Mouse (Mus musculus): Measurements from ENCODE around the gene Ilf3. TPM values are rescaled to one million over a fixed set of nuclear protein-coding genes. Genes with fewer than 3 reads are reported as not detected.

Gene Ilf3
- polyA plus RNA-seq, 1 experiment from 2014 or later = 253 TPM

DNA sequence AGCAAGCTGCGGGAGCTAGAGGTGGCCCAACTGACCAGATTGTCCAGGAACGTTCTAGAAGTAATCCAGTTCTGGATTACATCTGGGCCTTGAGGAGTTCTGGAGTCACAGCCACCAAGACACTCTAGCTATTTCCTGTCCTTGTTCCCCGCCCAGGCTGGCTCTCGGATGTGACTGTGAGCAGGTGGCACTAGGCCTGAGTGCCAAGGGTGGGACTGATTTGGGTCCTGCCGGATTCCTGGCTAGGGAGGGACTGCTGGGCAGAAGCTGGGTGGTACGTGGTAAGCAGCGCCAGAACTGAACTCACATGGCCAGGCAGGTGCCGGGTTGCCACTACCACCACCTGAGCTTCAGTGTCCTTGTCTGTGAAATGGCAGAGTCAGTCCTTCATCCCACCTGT, 83.7 kb downstream of the Ilf3 start:
- Histone ChIP-seq H3K4me1 (replicated peaks) (peaks cover 9% of the 10 kb centered on the region), H3K36me3 (peaks cover 6% of the 10 kb centered on the region; the same call in 1 of the 2 replicates), H3K4me2 (no peak overlapping the region), H3K9me3 (no peaks in the 10 kb centered on the region), H3K27me3 (no peaks in the 10 kb centered on the region), H3K27ac (no peak overlapping the region), H3K9ac (no peak overlapping the region), H3K4me3 (no peak overlapping the region)
- no peak for ATAC-seq (ENCODE audit: low FRiP score)
- 93% methylated on average over 8 of the region's 8 CpGs for WGBS

DNA sequence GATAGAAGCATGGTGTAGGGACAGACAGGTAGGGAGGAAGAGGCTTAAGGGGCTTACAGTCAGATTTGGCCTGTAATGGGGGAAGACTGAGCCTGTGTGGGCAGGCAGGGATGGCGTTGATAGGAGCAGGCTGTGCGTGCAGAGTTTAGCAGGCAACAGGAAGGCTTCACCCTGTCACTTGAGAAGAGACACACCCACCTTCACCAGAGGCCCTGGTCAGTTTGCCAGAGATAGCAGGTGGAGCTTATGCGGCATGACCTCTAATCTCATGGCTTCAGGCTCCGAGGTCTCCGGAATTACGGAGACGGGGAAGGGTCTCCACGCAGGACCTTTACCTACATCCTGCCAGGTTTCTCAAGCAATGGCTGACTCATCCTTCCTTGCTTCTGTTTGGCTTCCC, 84.2 kb downstream of the Ilf3 start:
- no peak overlapping the region for H3K27ac ChIP-seq
- 93% methylated on average over 8 of the region's 8 CpGs for WGBS

DNA sequence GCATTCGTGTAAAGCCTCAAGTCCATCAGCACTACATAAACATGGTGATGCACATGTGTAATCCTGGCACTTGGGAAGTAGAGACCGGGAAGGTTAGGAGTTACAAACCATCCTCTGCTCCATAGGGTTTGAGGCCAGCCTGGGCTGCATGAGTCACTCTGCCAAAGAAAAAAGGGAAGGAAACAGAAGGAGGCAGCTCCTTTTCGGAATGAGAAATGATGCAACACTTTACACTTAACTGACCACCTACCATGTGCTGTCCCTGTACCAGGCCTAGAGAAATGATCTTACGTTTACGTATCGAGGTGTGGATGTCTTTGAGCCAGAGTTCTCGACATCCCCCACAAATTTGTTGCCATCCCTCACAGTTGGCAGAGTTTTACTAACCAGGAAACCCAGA, 85.3 kb downstream of the Ilf3 start:
- H3K27me3 ChIP-seq = no peaks in the 10 kb centered on the region
- H3K36me3 ChIP-seq = peaks cover 6% of the 10 kb centered on the region; the same call in 1 of the 2 replicates
- H3K4me2 ChIP-seq = no peak overlapping the region
- ATAC-seq (ENCODE audit: low FRiP score) = no peak
- 91% methylated on average over 7 of the region's 7 CpGs for WGBS
- H3K27ac ChIP-seq = no peak overlapping the region
- peaks cover 9% of the 10 kb centered on the region for H3K4me1 ChIP-seq (replicated peaks)
- no peak overlapping the region for H3K4me3 ChIP-seq
- no peak overlapping the region for H3K9ac ChIP-seq
- H3K9me3 ChIP-seq = no peaks in the 10 kb centered on the region

More for the DNA sequence above, 84.2 kb downstream of the Ilf3 start:
- H3K4me1 ChIP-seq (replicated peaks) = peaks cover 9% of the 10 kb centered on the region
- no peak for ATAC-seq (ENCODE audit: low FRiP score)
- H3K27me3 ChIP-seq = no peaks in the 10 kb centered on the region
- H3K9me3 ChIP-seq = no peaks in the 10 kb centered on the region
- peaks cover 6% of the 10 kb centered on the region; the same call in 1 of the 2 replicates for H3K36me3 ChIP-seq
- no peak overlapping the region for H3K4me2 ChIP-seq
- H3K4me3 ChIP-seq = no peak overlapping the region
- no peak overlapping the region for H3K9ac ChIP-seq

DNA sequence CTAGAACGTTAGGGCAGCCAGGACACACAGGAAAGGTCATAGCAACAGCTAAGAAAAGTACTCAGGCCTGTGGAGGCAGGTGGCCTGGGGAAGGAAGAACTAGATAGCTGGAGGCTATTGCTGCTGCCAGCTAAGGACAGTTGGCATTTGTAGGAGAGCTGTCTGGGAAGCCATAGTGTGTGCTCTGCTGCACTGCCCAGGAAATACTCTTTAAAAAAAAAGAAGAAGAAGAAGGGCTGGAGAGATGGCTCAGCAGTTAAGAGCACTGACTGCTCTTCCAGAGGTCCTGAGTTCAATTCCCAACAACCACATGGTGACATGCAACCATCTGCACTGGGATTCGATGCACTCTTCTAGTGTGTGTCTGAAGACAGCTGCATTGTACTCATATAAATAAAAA, 85.8 kb downstream of the Ilf3 start:
- H3K9ac ChIP-seq = no peak overlapping the region
- no peak for ATAC-seq (ENCODE audit: low FRiP score)
- no peak overlapping the region for H3K4me3 ChIP-seq
- H3K27me3 ChIP-seq = no peaks in the 10 kb centered on the region
- no peaks in the 10 kb centered on the region for H3K9me3 ChIP-seq
- no peak overlapping the region for H3K4me2 ChIP-seq
- H3K36me3 ChIP-seq = peaks cover 10% of the 10 kb centered on the region
- no peak overlapping the region for H3K27ac ChIP-seq
- 89% methylated on average over 2 of the region's 2 CpGs for WGBS
- H3K4me1 ChIP-seq (replicated peaks) = peaks cover 9% of the 10 kb centered on the region

DNA sequence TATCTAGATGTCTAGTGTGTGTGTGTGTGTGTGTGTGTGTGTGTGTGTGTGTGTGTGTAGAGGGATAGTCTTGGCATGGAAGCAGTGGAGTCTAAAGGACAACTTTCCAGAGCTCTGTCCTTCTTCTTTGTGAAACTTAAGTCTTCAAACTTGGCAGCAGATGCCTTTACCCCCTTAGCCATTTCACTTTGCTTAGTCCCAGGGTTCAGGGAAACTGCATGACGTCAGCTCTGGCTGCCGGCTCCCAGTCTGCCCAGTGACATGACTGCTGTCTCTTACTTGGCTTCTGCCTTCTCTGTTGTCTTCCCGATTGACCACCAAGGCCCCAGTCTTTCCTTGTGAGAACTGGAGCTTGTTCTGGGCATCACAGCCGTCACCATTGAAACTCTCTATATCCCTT, 86.9 kb downstream of the Ilf3 start:
- Histone ChIP-seq H3K4me2 (no peak overlapping the region), H3K4me3 (no peak overlapping the region), H3K4me1 (replicated peaks) (peaks cover 9% of the 10 kb centered on the region), H3K9me3 (no peaks in the 10 kb centered on the region), H3K36me3 (peaks cover 21% of the 10 kb centered on the region), H3K27ac (no peak overlapping the region), H3K9ac (no peak overlapping the region), H3K27me3 (no peaks in the 10 kb centered on the region)
- 75% methylated on average over 4 of the region's 4 CpGs for WGBS
- no peak for ATAC-seq (ENCODE audit: low FRiP score)

Other genes with a start within 250 kb of the Ilf3 start
- gene Tyk2, start 236.6 kb upstream of the Ilf3 start, polyA plus RNA-seq (2015; fragmentation: Nextera tagmentation; extraction: Ambion mirVana) = 12.4 and 12.8 TPM in 2 replicates
- 221 and 223 TPM in 2 replicates for gene Cdc37, start 217.9 kb upstream of the Ilf3 start, polyA plus RNA-seq (2015; fragmentation: Nextera tagmentation; extraction: Ambion mirVana)
- gene Pde4a, start 202.2 kb upstream of the Ilf3 start, polyA plus RNA-seq (2015; fragmentation: Nextera tagmentation; extraction: Ambion mirVana) = 17.6 and 18.8 TPM in 2 replicates
- 61.8 and 64.7 TPM in 2 replicates for gene Keap1, start 128.5 kb upstream of the Ilf3 start, polyA plus RNA-seq (2015; fragmentation: Nextera tagmentation; extraction: Ambion mirVana)
- 2.8 and 3.4 TPM in 2 replicates for gene S1pr5, start 119.4 kb upstream of the Ilf3 start, polyA plus RNA-seq (2015; fragmentation: Nextera tagmentation; extraction: Ambion mirVana)
- 51.1 and 51.8 TPM in 2 replicates for gene Atg4d, start 102.6 kb upstream of the Ilf3 start, polyA plus RNA-seq (2015; fragmentation: Nextera tagmentation; extraction: Ambion mirVana)
- gene Kri1, start 79.9 kb upstream of the Ilf3 start, polyA plus RNA-seq (2015; fragmentation: Nextera tagmentation; extraction: Ambion mirVana) = 16.3 and 17.1 TPM in 2 replicates
- 89.2 and 90.3 TPM in 2 replicates for gene Cdkn2d, start 76.5 kb upstream of the Ilf3 start, polyA plus RNA-seq (2015; fragmentation: Nextera tagmentation; extraction: Ambion mirVana)
- 0.62 and 0.71 TPM in 2 replicates for gene Ap1m2, start 55.5 kb upstream of the Ilf3 start, polyA plus RNA-seq (2015; fragmentation: Nextera tagmentation; extraction: Ambion mirVana)
- 68.1 and 73.8 TPM in 2 replicates for gene Slc44a2, start 47.2 kb upstream of the Ilf3 start, polyA plus RNA-seq (2015; fragmentation: Nextera tagmentation; extraction: Ambion mirVana)
- 50.6 and 54.0 TPM in 2 replicates for gene Qtrt1, start 44.0 kb downstream of the Ilf3 start, polyA plus RNA-seq (2015; fragmentation: Nextera tagmentation; extraction: Ambion mirVana)
- gene Dnm2, start 57.0 kb downstream of the Ilf3 start, polyA plus RNA-seq (2015; fragmentation: Nextera tagmentation; extraction: Ambion mirVana) = 64.9 and 72.1 TPM in 2 replicates
- 57.0 and 61.8 TPM in 2 replicates for gene Tmed1, start 142.4 kb downstream of the Ilf3 start, polyA plus RNA-seq (2015; fragmentation: Nextera tagmentation; extraction: Ambion mirVana)
- 3.4 and 3.8 TPM in 2 replicates for gene AB124611, start 158.3 kb downstream of the Ilf3 start, polyA plus RNA-seq (2015; fragmentation: Nextera tagmentation; extraction: Ambion mirVana)
- gene Carm1, start 179.0 kb downstream of the Ilf3 start, polyA plus RNA-seq (2015; fragmentation: Nextera tagmentation; extraction: Ambion mirVana) = 29.4 and 29.9 TPM in 2 replicates
- gene Timm29, start 224.9 kb downstream of the Ilf3 start, polyA plus RNA-seq (2015; fragmentation: Nextera tagmentation; extraction: Ambion mirVana) = 53.5 and 55.0 TPM in 2 replicates
- 25.7 and 27.7 TPM in 2 replicates for gene Yipf2, start 225.0 kb downstream of the Ilf3 start, polyA plus RNA-seq (2015; fragmentation: Nextera tagmentation; extraction: Ambion mirVana)
- 156 and 158 TPM in 2 replicates for gene Smarca4, start 248.3 kb downstream of the Ilf3 start, polyA plus RNA-seq (2015; fragmentation: Nextera tagmentation; extraction: Ambion mirVana)